Mouse (Mus musculus): ENCODE measurements around the gene Ndufa7. TPM values are rescaled to one million over a fixed set of nuclear protein-coding genes. Genes with fewer than 3 reads are reported as not detected.

Ndufa7 gene
- polyA plus RNA-seq, 1 experiment from 2014 or later: 425 TPM

Small RNA genes lying within 50 kb of the gene (microRNA-seq; reads per million reads assigned to microRNA genes)
- gene Gm27740: not detected

Other genes with a start within 250 kb of the Ndufa7 start
- gene Zfp414, start 195.5 kb upstream of the Ndufa7 start, polyA plus RNA-seq (2015; fragmentation: Nextera tagmentation; extraction: Ambion mirVana): 36.6 and 40.6 TPM in 2 replicates
- 0.97 and 1.1 TPM in 2 replicates for gene Pram1, start 186.5 kb upstream of the Ndufa7 start, polyA plus RNA-seq (2015; fragmentation: Nextera tagmentation; extraction: Ambion mirVana)
- 325 and 344 TPM in 2 replicates for gene Hnrnpm, start 137.7 kb upstream of the Ndufa7 start, polyA plus RNA-seq (2015; fragmentation: Nextera tagmentation; extraction: Ambion mirVana)
- 58.8 and 60.7 TPM in 2 replicates for gene March2, start 105.9 kb upstream of the Ndufa7 start, polyA plus RNA-seq (2015; fragmentation: Nextera tagmentation; extraction: Ambion mirVana)
- 281 and 306 TPM in 2 replicates for gene Rab11b, start 64.0 kb upstream of the Ndufa7 start, polyA plus RNA-seq (2015; fragmentation: Nextera tagmentation; extraction: Ambion mirVana)
- 43.7 and 47.0 TPM in 2 replicates for gene Angptl4, start 42.7 kb upstream of the Ndufa7 start, polyA plus RNA-seq (2015; fragmentation: Nextera tagmentation; extraction: Ambion mirVana)
- 68.0 and 77.8 TPM in 2 replicates for gene Kank3, start 14.1 kb upstream of the Ndufa7 start, polyA plus RNA-seq (2015; fragmentation: Nextera tagmentation; extraction: Ambion mirVana)
- 885 and 959 TPM in 2 replicates for gene Rps28, start within 50 bp of the Ndufa7 start, polyA plus RNA-seq (2015; fragmentation: Nextera tagmentation; extraction: Ambion mirVana)
- 69.4 and 74.0 TPM in 2 replicates for gene Cd320, start 18.5 kb downstream of the Ndufa7 start, polyA plus RNA-seq (2015; fragmentation: Nextera tagmentation; extraction: Ambion mirVana)
- not detected in 2 replicates for gene Gm7029, start 49.3 kb downstream of the Ndufa7 start, polyA plus RNA-seq (2015; fragmentation: Nextera tagmentation; extraction: Ambion mirVana)
- gene Kifc1, start 66.1 kb downstream of the Ndufa7 start, polyA plus RNA-seq (2015; fragmentation: Nextera tagmentation; extraction: Ambion mirVana): 10.1 and 10.6 TPM in 2 replicates
- gene Platr17, start 80.6 kb downstream of the Ndufa7 start, polyA plus RNA-seq (2015; fragmentation: Nextera tagmentation; extraction: Ambion mirVana): 0.28 and 0.31 TPM in 2 replicates
- 50.8 and 54.6 TPM in 2 replicates for gene Daxx, start 84.8 kb downstream of the Ndufa7 start, polyA plus RNA-seq (2015; fragmentation: Nextera tagmentation; extraction: Ambion mirVana)
- 45.3 and 52.6 TPM in 2 replicates for gene Tapbp, start 91.3 kb downstream of the Ndufa7 start, polyA plus RNA-seq (2015; fragmentation: Nextera tagmentation; extraction: Ambion mirVana)
- 17.8 and 20.6 TPM in 2 replicates for gene Zbtb22, start 91.3 kb downstream of the Ndufa7 start, polyA plus RNA-seq (2015; fragmentation: Nextera tagmentation; extraction: Ambion mirVana)
- 47.7 and 57.8 TPM in 2 replicates for gene Rgl2, start 105.0 kb downstream of the Ndufa7 start, polyA plus RNA-seq (2015; fragmentation: Nextera tagmentation; extraction: Ambion mirVana)
- gene Pfdn6, start 115.8 kb downstream of the Ndufa7 start, polyA plus RNA-seq (2015; fragmentation: Nextera tagmentation; extraction: Ambion mirVana): 137 and 153 TPM in 2 replicates
- 33.1 and 34.2 TPM in 2 replicates for gene Wdr46, start 116.1 kb downstream of the Ndufa7 start, polyA plus RNA-seq (2015; fragmentation: Nextera tagmentation; extraction: Ambion mirVana)
- 3.8 and 4.3 TPM in 2 replicates for gene B3galt4, start 126.9 kb downstream of the Ndufa7 start, polyA plus RNA-seq (2015; fragmentation: Nextera tagmentation; extraction: Ambion mirVana)
- gene Vps52, start 131.2 kb downstream of the Ndufa7 start, polyA plus RNA-seq (2015; fragmentation: Nextera tagmentation; extraction: Ambion mirVana): 49.3 and 55.4 TPM in 2 replicates
- gene Rps18, start 131.4 kb downstream of the Ndufa7 start, polyA plus RNA-seq (2015; fragmentation: Nextera tagmentation; extraction: Ambion mirVana): 1,650 and 1,822 TPM in 2 replicates
- 49.7 and 69.2 TPM in 2 replicates for gene H2-K1, start 175.8 kb downstream of the Ndufa7 start, polyA plus RNA-seq (2015; fragmentation: Nextera tagmentation; extraction: Ambion mirVana)
- 20.9 and 23.2 TPM in 2 replicates for gene Ring1, start 200.1 kb downstream of the Ndufa7 start, polyA plus RNA-seq (2015; fragmentation: Nextera tagmentation; extraction: Ambion mirVana)
- gene H2-Ke6, start 203.5 kb downstream of the Ndufa7 start, polyA plus RNA-seq (2015; fragmentation: Nextera tagmentation; extraction: Ambion mirVana): 46.1 and 49.1 TPM in 2 replicates
- 192 and 205 TPM in 2 replicates for gene Slc39a7, start 207.1 kb downstream of the Ndufa7 start, polyA plus RNA-seq (2015; fragmentation: Nextera tagmentation; extraction: Ambion mirVana)
- 47.5 and 56.0 TPM in 2 replicates for gene Rxrb, start 207.2 kb downstream of the Ndufa7 start, polyA plus RNA-seq (2015; fragmentation: Nextera tagmentation; extraction: Ambion mirVana)
- 4.1 and 5.0 TPM in 2 replicates for gene Col11a2, start 214.9 kb downstream of the Ndufa7 start, polyA plus RNA-seq (2015; fragmentation: Nextera tagmentation; extraction: Ambion mirVana)